Mouse (Mus musculus) liver, embryonic 11.5 days (tissue): ENCODE data around the gene Paqr6. TPM values are rescaled to one million over a fixed set of nuclear protein-coding genes. Genes with fewer than 3 reads are reported as not detected.
"Not testable (repeated sequence)": the region's sequence is repeated elsewhere in the genome, so short reads cannot be mapped to it uniquely, and the experiment has no call there.

Experiments used
- ATAC-seq: fragments of 200-750 bp; cut with Nextera tagmentation; replicated peaks from 2 replicates; pipeline ENCODE4 v1.8.0; 2017; ENCODE audit warnings: moderate number of reproducible peaks, mild to moderate bottlenecking, moderate TSS enrichment, moderate library complexity; ENCODE audit not compliant: low FRiP score
- DNase-seq: peaks from one replicate; pipeline ENCODE4 v3.0.0-alpha.2; 2017; ENCODE audit warnings: low spot score
- H3K27ac ChIP-seq: fragments of 300-500 bp; sonication (generic); 2 replicates; pipeline ENCODE4 v1.5.1; 2014; ENCODE audit warnings: mild to moderate bottlenecking, low read depth, low read length, control low read depth
- H3K27me3 ChIP-seq: fragments of 300-500 bp; sonication (generic); replicated peaks from 2 replicates; pipeline ENCODE4 v1.6.1; 2014; ENCODE audit warnings: low read length, mixed read lengths; ENCODE audit not compliant: control insufficient read depth, insufficient read depth
- H3K36me3 ChIP-seq: fragments of 300-500 bp; sonication (generic); 2 replicates; pipeline ENCODE4 v1.6.1; 2014; ENCODE audit warnings: mild to moderate bottlenecking, low read length, moderate library complexity, mixed read lengths; ENCODE audit not compliant: control insufficient read depth, insufficient read depth
- H3K4me1 ChIP-seq: fragments of 300-500 bp; sonication (generic); replicated peaks from 2 replicates; pipeline ENCODE4 v1.6.1; 2014; ENCODE audit warnings: low read length, mixed read lengths; ENCODE audit not compliant: control insufficient read depth, insufficient read depth
- H3K4me2 ChIP-seq: fragments of 300-500 bp; sonication (generic); 2 replicates; pipeline ENCODE4 v1.6.1; 2014; ENCODE audit warnings: mild to moderate bottlenecking, control low read depth, moderate library complexity
- H3K4me3 ChIP-seq: fragments of 300-500 bp; sonication (generic); 2 replicates; pipeline ENCODE4 v1.5.1; 2014; ENCODE audit warnings: low read depth, low read length, control low read depth
- H3K9ac ChIP-seq: fragments of 300-500 bp; sonication (generic); 2 replicates; pipeline ENCODE4 v1.6.1; 2014; ENCODE audit warnings: low read depth, low read length, control low read depth
- H3K9me3 ChIP-seq: fragments of 300-500 bp; sonication (generic); 2 replicates; pipeline ENCODE4 v1.6.1; 2016; ENCODE audit warnings: low read length, inconsistent platforms, mixed read lengths; ENCODE audit not compliant: control insufficient read depth
- WGBS: fragments of 180-500 bp; shearing (Covaris S2); extraction: QIAGEN DNeasy Blood & Tissue Kit; methylation state at CpG from one replicate; pipeline ENCODE4 v1.1.7; 2014; 5-methylcytosine and 5-hydroxymethylcytosine counted together
- polyA plus RNA-seq: library from polyadenylated mRNA; unstranded; fragments of >200 nt; fragmentation: Nextera tagmentation; extraction: Ambion mirVana; gene quantifications from 2 replicates; pipeline ENCODE4 v1.2.1, GENCODE M21; 2014

Gene Paqr6
- polyA plus RNA-seq, 1 experiment from 2014 or later = 7.0 TPM

DNA sequence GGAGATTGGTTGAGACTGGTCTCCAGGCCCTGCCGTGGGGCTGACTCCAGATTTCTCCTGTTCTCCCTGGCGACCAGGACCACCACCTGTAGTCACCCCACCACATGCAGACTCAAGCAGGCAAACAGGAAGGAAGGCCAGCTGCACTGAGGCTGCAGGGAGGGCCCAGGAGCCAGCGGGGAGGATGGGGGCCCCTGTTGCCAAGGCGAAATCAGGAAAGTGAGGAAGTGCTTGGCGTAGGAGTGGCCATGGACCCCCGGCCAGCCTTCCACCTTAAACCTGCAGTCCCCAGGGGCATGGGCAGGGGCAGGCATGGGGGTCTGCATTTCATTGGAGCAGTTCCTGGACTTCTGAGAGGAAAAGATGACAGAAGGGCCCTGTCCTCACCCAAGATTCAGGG lies 3.3 kb upstream of the Paqr6 start:
- DNase-seq (no peak), ATAC-seq (no peak)
- Histone ChIP-seq H3K4me2 (no peak overlapping the region), H3K27ac (no peak overlapping the region), H3K9me3 (no peaks in the 10 kb centered on the region), H3K9ac (no peak overlapping the region), H3K27me3 (peaks cover 17% of the 10 kb centered on the region), H3K4me3 (no peak overlapping the region), H3K36me3 (peaks cover 54% of the 10 kb centered on the region), H3K4me1 (peaks cover 36% of the 10 kb centered on the region)
- WGBS = 72% methylated on average over 6 of the region's 6 CpGs

DNA sequence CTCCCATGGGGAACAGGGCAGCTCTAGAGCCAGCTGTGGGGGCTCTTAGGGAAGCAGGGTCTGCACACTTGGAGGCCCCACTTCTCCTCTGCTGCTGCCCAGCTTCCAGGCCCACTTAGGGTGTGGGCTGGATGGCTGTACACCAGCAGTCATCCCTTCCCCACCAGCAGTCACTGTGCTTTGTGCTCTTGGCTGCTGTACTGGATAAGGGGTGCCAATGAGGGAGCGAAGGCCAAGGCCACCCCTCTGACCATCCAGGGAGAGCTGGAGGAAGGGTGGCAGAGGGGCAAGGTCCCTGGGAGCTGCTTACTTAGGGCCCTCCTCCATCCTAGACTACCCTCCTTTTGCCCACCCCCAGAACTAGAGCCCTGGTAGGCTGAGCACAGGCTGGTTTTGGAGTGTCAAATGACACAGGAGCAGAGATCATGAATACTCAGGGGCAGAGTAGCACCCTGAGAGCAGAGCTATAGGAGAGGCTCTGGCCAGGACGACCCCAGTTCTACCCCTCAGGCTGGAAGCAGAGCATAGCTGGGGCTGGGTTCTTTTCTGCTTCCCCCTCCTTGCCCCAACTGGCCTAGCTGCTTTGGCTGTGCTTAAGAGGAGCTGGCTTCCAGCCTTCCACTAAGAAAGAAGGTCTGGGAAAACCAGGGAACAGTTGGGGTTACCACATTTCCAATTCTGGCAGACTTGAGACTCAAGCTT lies 2.6 kb upstream of the Paqr6 start:
- no peak for DNase-seq
- Histone ChIP-seq H3K4me3 (no peak overlapping the region), H3K27ac (peak overlapping the region; percentile 76; the same call in 1 of the 2 replicates), H3K36me3 (peaks cover 48% of the 10 kb centered on the region), H3K9me3 (no peaks in the 10 kb centered on the region), H3K27me3 (peaks cover 21% of the 10 kb centered on the region), H3K4me1 (peaks cover 36% of the 10 kb centered on the region), H3K4me2 (no peak overlapping the region), H3K9ac (no peak overlapping the region)
- ATAC-seq = no peak
- WGBS = 82% methylated on average over 2 of the region's 2 CpGs

DNA sequence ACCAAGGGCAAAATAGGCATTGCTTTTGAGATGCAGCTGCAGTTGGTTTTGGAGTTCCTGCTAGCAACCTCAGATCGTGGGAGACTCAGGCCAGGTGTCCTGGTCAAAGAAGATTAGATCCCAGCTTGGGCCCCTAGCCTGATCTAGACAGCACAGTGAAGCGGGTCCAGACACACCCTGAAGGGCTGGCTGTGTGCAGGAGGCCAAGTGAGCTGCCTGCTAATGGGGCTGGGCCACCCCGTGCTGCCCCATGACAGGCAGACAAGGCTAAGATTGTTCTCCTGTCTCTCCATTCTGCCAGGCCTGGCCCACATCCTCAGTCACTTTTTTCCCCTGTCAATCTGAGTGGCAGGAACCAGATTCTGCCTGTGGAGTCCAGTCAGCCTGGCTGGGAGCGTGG lies 684 bp upstream of the Paqr6 start:
- ATAC-seq (peak; percentile 90), DNase-seq (no peak)
- peak overlapping the region; percentile 60 for H3K4me2 ChIP-seq
- H3K9me3 ChIP-seq = no peaks in the 10 kb centered on the region
- H3K4me3 ChIP-seq = peak overlapping the region; percentile 25; the same call in 1 of the 2 replicates
- 45% methylated on average over 4 of the region's 4 CpGs for WGBS
- peak overlapping the region; percentile 40 for H3K9ac ChIP-seq
- H3K27ac ChIP-seq = peak overlapping the region; percentile 78
- H3K4me1 ChIP-seq = peaks cover 36% of the 10 kb centered on the region
- peaks cover 21% of the 10 kb centered on the region for H3K27me3 ChIP-seq
- H3K36me3 ChIP-seq = peaks cover 32% of the 10 kb centered on the region

DNA sequence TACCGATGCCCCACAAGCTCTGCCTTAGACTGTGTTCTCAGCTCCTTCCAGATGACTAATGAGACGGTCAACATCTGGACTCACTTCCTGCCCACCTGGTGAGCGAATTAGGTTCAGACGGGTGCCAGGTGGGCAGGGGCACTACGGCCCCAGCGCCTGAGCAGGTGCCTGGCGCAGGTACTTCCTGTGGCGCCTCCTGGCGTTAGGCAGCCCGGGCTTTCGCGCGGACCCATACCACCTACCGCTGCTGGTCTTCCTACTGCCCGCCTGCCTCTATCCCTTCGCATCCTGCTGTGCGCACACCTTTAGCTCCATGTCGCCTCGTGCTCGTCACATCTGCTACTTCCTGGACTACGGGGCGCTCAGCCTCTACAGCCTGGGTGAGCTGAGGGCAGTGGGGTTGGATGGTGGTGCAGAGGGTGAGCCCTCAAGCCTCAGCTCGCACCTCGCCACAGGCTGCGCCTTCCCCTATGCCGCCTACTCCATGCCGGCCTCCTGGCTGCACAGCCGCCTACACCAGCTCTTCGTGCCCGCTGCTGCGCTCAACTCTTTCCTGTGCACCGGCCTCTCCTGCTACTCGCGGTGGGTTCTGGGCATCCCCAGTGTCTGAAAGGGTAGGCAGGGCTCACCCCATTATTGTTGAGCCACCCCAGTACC lies 1.4 kb downstream of the Paqr6 start:
- Histone ChIP-seq H3K4me3 (no peak overlapping the region), H3K9me3 (0 out of 2 replicates have a peak, but pooled peaks cover 3% of the 10 kb centered on the region), H3K27ac (no peak overlapping the region), H3K4me1 (peaks cover 36% of the 10 kb centered on the region), H3K9ac (no peak overlapping the region), H3K4me2 (no peak overlapping the region; the same call in 1 of the 2 replicates), H3K27me3 (peaks cover 21% of the 10 kb centered on the region), H3K36me3 (peaks cover 12% of the 10 kb centered on the region)
- DNase-seq = no peak
- WGBS = 32% methylated on average over 34 of the region's 34 CpGs
- no peak for ATAC-seq

DNA sequence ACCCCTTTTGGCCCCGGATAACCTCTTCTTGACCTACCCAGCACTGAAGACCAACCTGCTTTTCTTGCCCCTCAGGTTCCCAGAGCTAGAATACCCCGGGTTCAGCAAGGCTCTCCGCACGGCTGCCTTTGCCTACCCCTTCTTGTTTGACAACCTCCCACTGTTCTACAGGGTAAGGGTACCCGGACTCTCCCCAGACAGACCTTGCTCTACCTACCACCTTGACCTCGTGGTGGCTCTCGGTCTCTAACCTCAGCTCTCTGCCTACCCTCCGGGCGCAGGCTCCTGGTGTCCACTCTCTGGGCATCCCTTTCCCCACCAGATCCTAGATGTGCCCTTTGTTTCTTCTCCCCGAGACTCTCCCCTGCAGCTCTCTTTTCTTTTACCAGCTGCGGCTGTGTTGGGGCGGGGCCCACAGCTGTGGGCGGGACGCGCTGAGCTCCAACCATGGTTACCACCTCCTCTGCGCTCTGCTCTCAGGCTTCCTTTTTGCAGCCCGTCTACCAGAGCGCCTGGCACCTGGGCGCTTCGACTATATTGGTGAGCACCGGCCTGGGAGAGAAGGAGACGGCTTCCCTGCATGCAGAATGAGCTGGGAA lies 2.5 kb downstream of the Paqr6 start:
- peaks cover 21% of the 10 kb centered on the region for H3K27me3 ChIP-seq
- not testable (repeated sequence) for H3K27ac ChIP-seq, DNase-seq, H3K36me3 ChIP-seq, H3K9ac ChIP-seq, H3K4me3 ChIP-seq, H3K9me3 ChIP-seq
- peaks cover 29% of the 10 kb centered on the region for H3K4me1 ChIP-seq
- WGBS = 7% methylated on average over 19 of the region's 22 CpGs
- H3K4me2 ChIP-seq = peak overlapping the region; percentile 47
- ATAC-seq = peak; percentile 42; the same call in 1 of the 2 replicates

DNA sequence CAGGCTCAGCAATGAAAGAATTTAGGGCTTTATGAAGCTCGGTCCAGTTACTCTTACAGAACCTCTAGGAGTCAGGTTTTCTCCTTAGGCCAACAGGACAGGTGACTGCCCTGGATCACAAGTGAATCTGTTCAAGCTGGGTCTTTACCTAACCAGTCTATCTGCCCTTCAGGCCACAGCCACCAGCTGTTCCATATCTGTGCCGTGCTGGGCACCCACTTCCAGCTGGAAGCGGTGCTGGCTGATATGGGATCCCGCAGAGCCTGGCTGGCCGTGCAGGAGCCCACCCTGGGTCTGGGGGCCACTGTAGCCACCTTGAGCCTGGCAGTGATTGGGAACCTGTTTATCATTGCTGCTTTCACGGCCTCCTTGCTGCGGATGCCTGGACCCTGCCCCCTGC lies 3.1 kb downstream of the Paqr6 start:
- H3K4me2 ChIP-seq, H3K27ac ChIP-seq, H3K36me3 ChIP-seq, H3K4me3 ChIP-seq, DNase-seq, ATAC-seq, H3K9me3 ChIP-seq, H3K9ac ChIP-seq: not testable (repeated sequence)
- 41% methylated on average over 3 of the region's 7 CpGs for WGBS
- Histone ChIP-seq H3K4me1 (peaks cover 23% of the 10 kb centered on the region), H3K27me3 (peaks cover 21% of the 10 kb centered on the region)

DNA sequence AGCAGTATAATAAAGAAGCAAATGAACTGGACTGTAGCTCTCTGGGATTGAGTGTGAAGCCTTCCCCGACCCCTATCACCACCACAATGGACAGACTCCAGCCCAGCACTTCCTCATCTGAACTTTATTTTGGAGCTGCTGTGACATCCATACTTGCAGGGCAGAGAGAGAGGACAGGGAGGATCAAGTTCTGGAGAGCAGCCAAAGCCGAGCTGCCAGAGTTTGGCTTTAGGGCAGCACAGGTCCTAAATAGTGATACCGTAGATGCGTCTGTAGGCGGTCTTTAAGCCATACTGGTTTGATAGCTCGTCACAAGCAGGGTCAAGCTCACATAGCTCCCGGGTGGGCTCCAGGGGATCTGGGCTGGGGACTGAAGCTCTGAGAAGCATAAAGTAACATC lies 4.1 kb downstream of the Paqr6 start:
- not testable (repeated sequence) for H3K27ac ChIP-seq, H3K36me3 ChIP-seq, H3K9me3 ChIP-seq, H3K4me2 ChIP-seq, H3K4me3 ChIP-seq, ATAC-seq, DNase-seq, H3K9ac ChIP-seq
- WGBS = 86% methylated on average over 7 of the region's 7 CpGs
- peaks cover 21% of the 10 kb centered on the region for H3K27me3 ChIP-seq
- peaks cover 13% of the 10 kb centered on the region for H3K4me1 ChIP-seq

DNA sequence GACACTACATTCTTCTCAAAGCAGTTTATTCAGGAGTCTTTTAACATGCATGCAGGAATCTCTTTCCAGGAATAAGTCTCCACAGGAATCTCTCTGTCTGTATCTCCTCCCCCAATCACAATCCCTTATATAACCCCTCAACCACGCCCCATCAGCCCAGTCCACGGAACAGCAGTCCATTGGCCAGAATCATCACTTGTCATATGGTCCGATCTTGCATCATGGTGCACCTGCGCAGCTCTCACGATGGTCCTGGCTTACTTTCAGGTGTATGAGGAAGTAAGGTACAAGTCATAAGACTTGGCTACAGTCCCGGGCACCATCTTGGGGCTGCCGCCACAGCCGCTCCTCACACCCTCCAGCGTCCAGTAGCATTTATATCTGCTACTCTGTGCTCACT lies 8.3 kb downstream of the Paqr6 start, which contains the start of gene Bglap3:
Gene Bglap3, minus strand, starts transcription at position 101 of the 400 bp plus-strand sequence.
- not testable (repeated sequence) for H3K4me3 ChIP-seq, ATAC-seq, H3K27me3 ChIP-seq, H3K4me2 ChIP-seq, H3K36me3 ChIP-seq, DNase-seq, H3K27ac ChIP-seq, H3K9me3 ChIP-seq, H3K9ac ChIP-seq, H3K4me1 ChIP-seq
- 90% methylated on average over 9 of the region's 9 CpGs for WGBS
